Mouse (Mus musculus) forebrain, postnatal 0 days (tissue): Measurements from ENCODE around the gene Cand1. TPM values are rescaled to one million over a fixed set of nuclear protein-coding genes. Genes with fewer than 3 reads are reported as not detected.

Source experiments
- ATAC-seq: fragments of 200-750 bp; cut with Nextera tagmentation; 2 replicates; pipeline ENCODE4 v1.8.0; 2017; ENCODE audit warnings: mild to moderate bottlenecking, moderate library complexity
- DNase-seq: peaks from one replicate; pipeline ENCODE4 v3.0.0-alpha.2; 2015
- H3K27ac ChIP-seq: fragments of 300-500 bp; sonication (generic); 2 replicates; pipeline ENCODE4 v1.5.1; 2014; ENCODE audit warnings: low read depth, mild to moderate bottlenecking, antibody characterized with exemption, low read length, moderate library complexity, mixed read lengths
- H3K27me3 ChIP-seq: fragments of 300-500 bp; sonication (generic); 2 replicates; pipeline ENCODE4 v1.6.1; 2014; ENCODE audit warnings: mild to moderate bottlenecking, low read length, mixed read lengths; ENCODE audit not compliant: insufficient read depth
- H3K36me3 ChIP-seq: fragments of 300-500 bp; sonication (generic); 2 replicates; pipeline ENCODE4 v1.6.1; 2014; ENCODE audit warnings: mild to moderate bottlenecking, moderate library complexity; ENCODE audit not compliant: insufficient read depth
- H3K4me1 ChIP-seq: fragments of 300-500 bp; sonication (generic); 2 replicates; pipeline ENCODE4 v1.6.1; 2014; ENCODE audit warnings: antibody characterized with exemption; ENCODE audit not compliant: insufficient read depth
- H3K4me2 ChIP-seq: fragments of 300-500 bp; sonication (generic); 2 replicates; pipeline ENCODE4 v1.6.1; 2014; ENCODE audit warnings: low read depth, mild to moderate bottlenecking, moderate library complexity
- H3K4me3 ChIP-seq: fragments of 300-500 bp; sonication (generic); 2 replicates; pipeline ENCODE4 v1.5.1; 2014; ENCODE audit warnings: low read depth, low read length, mixed read lengths
- H3K9ac ChIP-seq: fragments of 300-500 bp; sonication (generic); 2 replicates; pipeline ENCODE4 v1.6.1; 2014; ENCODE audit warnings: mild to moderate bottlenecking
- H3K9me3 ChIP-seq: fragments of 300-500 bp; sonication (generic); 2 replicates; pipeline ENCODE4 v1.6.1; 2016; ENCODE audit warnings: low read length
- CTCF ChIP-seq: sonication (generic); IDR thresholded peaks from 2 replicates; pipeline ENCODE4 v1.5.1; 2016; ENCODE audit warnings: antibody characterized with exemption, control low read depth, low read depth
- WGBS: fragments of 180-500 bp; shearing (Covaris S2); extraction: QIAGEN DNeasy Blood & Tissue Kit; methylation state at CpG from one replicate; pipeline ENCODE4 v1.1.7; 2014; 5-methylcytosine and 5-hydroxymethylcytosine counted together
- polyA plus RNA-seq: library from polyadenylated mRNA; unstranded; fragments of >200 nt; fragmentation: Nextera tagmentation; extraction: Ambion mirVana; gene quantifications from 2 replicates; pipeline ENCODE4 v1.2.1, GENCODE M21; 2015
- total RNA-seq: library from RNA; depleted of rRNA; stranded (reverse); fragments of >200 nt; gene quantifications from 2 replicates; pipeline ENCODE4 v1.2.3, GENCODE M21; 2014

The Cand1 gene
- total and polyA plus RNA-seq, 2 experiments from 2014 or later = 28.6 to 116 TPM

GRCm38 (mm10) chr10:119212443-119212842, 27.4 kb downstream of the Cand1 start:
- Histone ChIP-seq H3K36me3 (peaks cover 54% of the 10 kb centered on the region), H3K4me3 (no peak overlapping the region), H3K4me2 (no peak overlapping the region), H3K27me3 (no peaks in the 10 kb centered on the region), H3K4me1 (no peaks in the 10 kb centered on the region), H3K9ac (no peak overlapping the region), H3K9me3 (no peaks in the 10 kb centered on the region), H3K27ac (no peak overlapping the region)
- ATAC-seq = no peak
- 80% methylated on average over 5 of the region's 5 CpGs for WGBS
- no peak for TF ChIP-seq CTCF
- DNase-seq = no peak

GRCm38 (mm10) chr10:119211251-119211650, 28.6 kb downstream of the Cand1 start:
- DNase-seq (no peak), ATAC-seq (no peak)
- 82% methylated on average over 11 of the region's 11 CpGs for WGBS
- Histone ChIP-seq H3K36me3 (peaks cover 61% of the 10 kb centered on the region), H3K9me3 (no peaks in the 10 kb centered on the region), H3K4me3 (no peak overlapping the region), H3K4me1 (no peaks in the 10 kb centered on the region), H3K9ac (no peak overlapping the region), H3K4me2 (no peak overlapping the region), H3K27ac (no peak overlapping the region), H3K27me3 (no peaks in the 10 kb centered on the region)
- TF ChIP-seq CTCF = no peak

DNA sequence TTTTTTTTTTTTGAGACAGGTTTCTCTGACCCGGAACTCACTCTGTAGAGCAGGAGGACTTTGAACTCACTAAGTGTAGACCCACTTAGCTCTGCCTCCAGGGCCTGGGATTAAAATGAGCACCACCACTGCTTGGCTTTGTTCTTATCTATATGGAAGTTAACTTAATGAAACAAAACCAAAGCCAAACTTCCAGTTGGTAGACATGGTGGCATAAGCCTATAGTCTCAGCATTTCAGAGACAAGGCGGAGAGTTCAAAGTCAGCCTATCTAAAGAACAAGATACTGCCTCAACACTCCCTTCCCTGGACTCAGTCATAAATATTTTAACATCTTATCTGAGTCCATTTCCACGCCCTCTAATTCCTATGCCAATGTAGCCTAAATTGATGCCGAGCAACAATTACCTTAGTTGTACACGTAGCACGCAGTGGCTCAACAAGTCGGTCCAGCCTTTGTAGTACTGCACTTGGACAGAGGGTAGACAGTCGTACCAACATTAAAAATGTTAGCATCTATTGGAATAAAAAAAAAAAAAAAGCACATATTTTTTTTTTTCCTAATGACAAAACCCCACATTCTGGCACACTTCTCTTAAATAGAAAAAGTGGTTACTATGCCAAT, 33.4 kb downstream of the Cand1 start:
- 95% methylated on average over 8 of the region's 8 CpGs for WGBS
- Histone ChIP-seq H3K36me3 (peaks cover 78% of the 10 kb centered on the region), H3K9ac (no peak overlapping the region), H3K4me3 (no peak overlapping the region), H3K27ac (no peak overlapping the region), H3K9me3 (no peaks in the 10 kb centered on the region), H3K27me3 (no peaks in the 10 kb centered on the region), H3K4me1 (no peaks in the 10 kb centered on the region), H3K4me2 (no peak overlapping the region)
- TF ChIP-seq CTCF = no peak
- ATAC-seq = no peak
- DNase-seq = no peak

DNA sequence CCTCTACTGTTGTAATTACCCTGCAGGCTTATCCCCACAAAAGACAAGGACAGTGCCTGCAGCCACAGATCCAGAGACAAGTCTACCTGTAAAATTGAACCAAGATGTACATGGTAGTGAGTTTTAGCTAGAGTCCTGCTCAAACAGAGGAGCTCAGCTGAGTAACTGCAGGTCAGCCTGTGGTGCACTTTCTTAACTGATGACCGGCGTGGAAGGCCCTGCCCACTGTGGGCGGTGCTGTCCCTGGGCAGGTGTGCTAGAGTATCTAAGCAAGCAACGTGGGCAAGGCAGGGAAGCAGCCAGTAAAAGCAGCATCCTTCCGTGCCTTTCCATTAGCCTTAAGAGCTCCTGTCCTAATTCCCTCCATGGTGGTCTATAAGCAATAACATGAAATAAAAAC, 34.6 kb downstream of the Cand1 start:
- Histone ChIP-seq H3K36me3 (peaks cover 75% of the 10 kb centered on the region), H3K9me3 (no peaks in the 10 kb centered on the region), H3K4me1 (no peaks in the 10 kb centered on the region), H3K4me3 (no peak overlapping the region), H3K27ac (no peak overlapping the region), H3K27me3 (no peaks in the 10 kb centered on the region), H3K4me2 (no peak overlapping the region), H3K9ac (no peak overlapping the region)
- no peak for TF ChIP-seq CTCF
- WGBS = 92% methylated on average over 5 of the region's 5 CpGs
- DNase-seq (no peak), ATAC-seq (no peak)

GRCm38 (mm10) chr10:119204334-119204946, 35.4 kb downstream of the Cand1 start:
- Histone ChIP-seq H3K4me3 (no peak overlapping the region), H3K27me3 (no peaks in the 10 kb centered on the region), H3K4me1 (no peaks in the 10 kb centered on the region), H3K36me3 (peaks cover 70% of the 10 kb centered on the region), H3K27ac (no peak overlapping the region), H3K9me3 (no peaks in the 10 kb centered on the region), H3K4me2 (no peak overlapping the region), H3K9ac (no peak overlapping the region)
- no peak for DNase-seq
- WGBS = 74% methylated on average over 12 of the region's 12 CpGs
- no peak for TF ChIP-seq CTCF
- no peak for ATAC-seq

- ATAC-seq (no peak), DNase-seq (no peak)
- H3K9me3 ChIP-seq = no peaks in the 10 kb centered on the region
- no peaks in the 10 kb centered on the region for H3K4me1 ChIP-seq
- no peak overlapping the region for H3K4me2 ChIP-seq
- no peaks in the 10 kb centered on the region for H3K27me3 ChIP-seq
- 96% methylated on average over 5 of the region's 5 CpGs for WGBS
- H3K4me3 ChIP-seq = no peak overlapping the region
- no peak overlapping the region for H3K9ac ChIP-seq
- H3K27ac ChIP-seq = no peak overlapping the region
- TF ChIP-seq CTCF = no peak
- peaks cover 32% of the 10 kb centered on the region for H3K36me3 ChIP-seq
Measured at GRCm38 (mm10) chr10:119199864-119200263, 40.0 kb downstream of the Cand1 start.

DNA sequence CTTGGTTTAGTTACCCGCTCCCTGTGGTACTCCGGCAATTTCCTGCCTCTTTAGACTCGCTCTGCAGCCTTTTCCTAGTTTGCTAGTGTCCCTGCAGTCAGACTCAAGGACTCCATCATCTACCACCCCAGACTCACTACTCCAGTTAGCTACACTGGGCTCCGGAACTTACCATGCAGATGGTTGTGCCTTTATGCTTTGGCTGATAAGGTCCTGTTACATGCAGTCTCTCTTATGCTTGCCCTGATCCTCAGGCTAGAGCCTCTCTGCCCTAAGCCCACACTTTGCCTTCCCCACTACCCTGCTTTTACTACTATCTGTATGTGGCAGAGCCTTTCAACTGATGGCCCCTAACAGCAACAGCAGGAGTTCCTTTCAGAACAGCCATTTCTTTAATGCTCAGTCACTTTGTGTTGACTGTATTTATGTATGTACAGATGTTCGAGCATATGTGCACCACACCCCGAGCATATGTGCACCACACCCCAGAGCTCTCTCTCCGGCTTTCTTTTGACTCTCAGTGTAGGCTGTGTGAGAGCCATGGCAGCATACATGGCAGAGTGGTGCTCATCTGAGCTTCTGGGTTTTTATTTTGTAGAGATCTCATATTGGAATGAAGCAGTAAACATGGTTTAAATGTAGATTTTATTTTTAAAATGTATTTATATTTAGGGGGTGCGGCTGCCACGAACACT, 41.5 kb downstream of the Cand1 start:
- TF ChIP-seq CTCF = no peak
- ATAC-seq (peak; percentile 61; the same call in 1 of the 2 replicates), DNase-seq (no peak)

More for the DNA sequence above, 41.5 kb downstream of the Cand1 start:
- WGBS = 89% methylated on average over 9 of the region's 9 CpGs
- Histone ChIP-seq H3K4me1 (no peaks in the 10 kb centered on the region), H3K9me3 (no peaks in the 10 kb centered on the region), H3K4me2 (no peak overlapping the region), H3K9ac (no peak overlapping the region), H3K4me3 (no peak overlapping the region), H3K27me3 (no peaks in the 10 kb centered on the region), H3K27ac (no peak overlapping the region), H3K36me3 (peaks cover 23% of the 10 kb centered on the region)
